Mouse (Mus musculus) E14TG2a.4 (cell line): ENCODE results near the gene Jakmip3.

Source experiments
- CTCF ChIP-seq: conservative IDR thresholded peaks from 2 replicates; pipeline ENCODE4 v1.5.1; 2014; ENCODE audit warnings: low read length
- NANOG ChIP-seq: IDR thresholded peaks from 2 replicates; pipeline ENCODE4 v1.6.1; 2014; ENCODE audit warnings: borderline replicate concordance, low read length, mixed read lengths
- POU5F1 ChIP-seq: IDR thresholded peaks from 2 replicates; pipeline ENCODE4 v1.6.1; 2014; ENCODE audit warnings: low read length, borderline replicate concordance

GRCm38 (mm10) chr7:138959747-138960146 is 19.2 kb downstream of the Jakmip3 start:
- TF ChIP-seq CTCF (no peak), NANOG (no peak), POU5F1 (no peak)
